Mouse (Mus musculus): ENCODE measurements around the gene B4galnt3.
"Not testable (repeated sequence)": the region's sequence is repeated elsewhere in the genome, so short reads cannot be mapped to it uniquely, and the experiment has no call there.

The B4galnt3 gene

DNA sequence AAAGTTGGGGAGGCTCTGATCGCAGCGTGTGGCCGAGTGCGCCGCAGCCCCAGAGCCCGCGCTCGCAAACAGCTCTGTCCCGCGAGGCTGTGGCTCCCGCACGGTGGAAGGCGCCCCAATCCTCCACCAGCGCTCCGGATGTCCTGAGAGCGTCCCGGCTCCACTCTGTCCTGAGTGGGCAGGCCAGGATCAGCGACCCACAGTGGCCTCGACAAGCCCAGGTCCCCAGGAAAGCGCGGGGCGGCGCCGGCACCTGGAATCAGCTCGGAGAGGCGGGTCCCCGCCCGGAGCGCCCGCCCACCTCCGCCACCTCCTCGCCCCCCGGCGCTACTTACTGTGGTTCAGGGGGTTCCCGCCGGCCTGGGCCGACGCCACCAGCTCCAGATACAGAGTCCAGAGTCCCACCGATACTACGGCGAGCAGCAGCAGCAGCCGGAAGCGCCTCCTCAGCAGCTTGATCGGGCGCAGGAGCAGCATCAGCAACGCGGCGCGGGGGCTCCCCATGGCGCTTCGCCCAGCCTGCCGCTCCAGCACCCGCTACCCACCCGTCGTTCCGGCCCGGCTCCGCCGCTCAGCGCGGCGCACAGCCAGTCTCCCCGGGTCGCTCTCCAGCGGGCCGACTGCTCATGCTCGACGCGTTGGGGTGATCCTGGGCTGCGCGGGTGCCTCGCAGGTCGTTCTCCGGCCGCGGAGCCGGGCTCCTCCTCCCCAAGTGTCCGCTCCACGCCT, at the start of gene B4galnt3, which contains the start of gene D330020A13Rik:
Gene B4galnt3, minus strand, starts transcription at position 504 of the 729 bp plus-strand sequence.
Gene D330020A13Rik, plus strand, starts transcription at position 309 of the 729 bp plus-strand sequence.
- no peaks in the 10 kb centered on the region for H3K27me3 ChIP-seq (ENCODE audit: control insufficient read depth, insufficient read depth, low read length, poor library complexity, severe bottlenecking)
- peak; percentile 20 for DNase-seq (ENCODE audit: low read depth, low spot score)
- H3K36me3 ChIP-seq (ENCODE audit: control insufficient read depth, insufficient read depth, low read length, poor library complexity, severe bottlenecking), result no peaks in the 10 kb centered on the region

- Histone ChIP-seq H3K27me3 (ENCODE audit: control insufficient read depth, insufficient read depth, low read length, poor library complexity, severe bottlenecking) (no peaks in the 10 kb centered on the region), H3K36me3 (ENCODE audit: control insufficient read depth, insufficient read depth, low read length, poor library complexity, severe bottlenecking) (no peaks in the 10 kb centered on the region; the same call in 1 of the 2 replicates)
- DNase-seq (ENCODE audit: low read depth, low spot score), result no peak
Measured at GRCm38 (mm10) chr6:120343992-120344391, 49.6 kb upstream of the B4galnt3 start.

DNA sequence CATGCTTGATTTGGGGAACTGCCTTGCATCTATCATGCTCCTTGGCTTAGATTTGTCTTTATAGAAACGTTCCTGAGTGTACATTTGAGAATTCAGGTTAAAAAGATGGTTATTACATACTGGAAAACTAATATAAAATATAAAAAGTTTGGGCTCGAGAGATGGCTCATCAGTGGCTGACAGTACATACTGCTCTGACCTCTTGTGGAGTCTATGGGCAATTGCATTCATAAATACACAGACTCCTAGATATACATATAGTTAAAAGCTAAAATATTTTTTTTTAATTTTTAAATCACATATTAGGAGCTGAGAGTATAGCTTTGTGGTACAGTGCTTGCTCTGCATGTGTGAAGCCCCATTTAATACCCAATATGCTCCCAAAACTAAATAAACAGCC, 38.0 kb upstream of the B4galnt3 start:
- Histone ChIP-seq H3K36me3 (ENCODE audit: control insufficient read depth, insufficient read depth, low read length, poor library complexity, severe bottlenecking) (no peaks in the 10 kb centered on the region; the same call in 1 of the 2 replicates), H3K27me3 (ENCODE audit: control insufficient read depth, insufficient read depth, low read length, poor library complexity, severe bottlenecking) (no peaks in the 10 kb centered on the region)
- DNase-seq (ENCODE audit: low read depth, low spot score), result no peak

DNA sequence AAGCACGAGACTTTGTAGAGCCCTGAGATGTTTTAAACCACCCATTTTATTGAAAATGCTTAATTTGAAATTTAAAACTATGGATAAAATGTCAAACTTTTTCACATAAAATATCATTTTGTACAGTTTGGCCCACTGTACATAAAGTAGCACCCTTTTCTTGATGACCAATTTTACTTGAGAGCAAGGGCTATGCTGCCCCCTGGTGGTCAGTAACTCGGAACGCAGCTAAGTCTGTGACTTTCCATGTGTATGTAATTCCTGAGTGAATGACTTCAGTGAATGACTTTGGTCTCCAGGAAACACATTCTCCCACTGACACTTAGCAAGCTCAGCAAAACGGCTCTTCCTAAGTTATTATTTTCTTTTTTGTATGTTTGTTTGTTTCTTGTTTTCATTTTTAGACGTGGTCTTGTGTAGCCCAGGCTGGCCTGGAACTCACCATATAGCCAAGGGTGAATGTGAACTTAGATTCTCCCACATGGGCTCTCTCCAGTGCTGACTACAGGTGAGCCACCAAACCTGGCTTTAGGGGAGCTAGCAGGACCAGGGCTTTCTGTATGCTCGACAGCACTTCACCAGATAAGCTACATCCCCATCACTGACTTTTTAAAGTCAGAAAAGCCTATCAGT, 30.1 kb upstream of the B4galnt3 start:
- Histone ChIP-seq H3K27me3 (ENCODE audit: control insufficient read depth, insufficient read depth, low read length, poor library complexity, severe bottlenecking) (no peaks in the 10 kb centered on the region), H3K36me3 (ENCODE audit: control insufficient read depth, insufficient read depth, low read length, poor library complexity, severe bottlenecking) (peaks cover 3% of the 10 kb centered on the region; the same call in 1 of the 2 replicates)
- peak; percentile 87 for DNase-seq (ENCODE audit: low read depth, low spot score)

- peaks cover 3% of the 10 kb centered on the region; the same call in 1 of the 2 replicates for H3K36me3 ChIP-seq (ENCODE audit: control insufficient read depth, insufficient read depth, low read length, poor library complexity, severe bottlenecking)
- no peak for DNase-seq (ENCODE audit: low read depth, low spot score)
- H3K27me3 ChIP-seq (ENCODE audit: control insufficient read depth, insufficient read depth, low read length, poor library complexity, severe bottlenecking), result no peaks in the 10 kb centered on the region
Measured at GRCm38 (mm10) chr6:120320369-120320768, 26.0 kb upstream of the B4galnt3 start.

- DNase-seq (ENCODE audit: low read depth, low spot score), result no peak
- no peaks in the 10 kb centered on the region for H3K27me3 ChIP-seq (ENCODE audit: control insufficient read depth, insufficient read depth, low read length, poor library complexity, severe bottlenecking)
- H3K36me3 ChIP-seq (ENCODE audit: control insufficient read depth, insufficient read depth, low read length, poor library complexity, severe bottlenecking), result no peaks in the 10 kb centered on the region
Measured at GRCm38 (mm10) chr6:120319129-120319528, 24.8 kb upstream of the B4galnt3 start.

GRCm38 (mm10) chr6:120318303-120318940, 24.1 kb upstream of the B4galnt3 start:
- Histone ChIP-seq H3K36me3 (ENCODE audit: control insufficient read depth, insufficient read depth, low read length, poor library complexity, severe bottlenecking) (no peaks in the 10 kb centered on the region), H3K27me3 (ENCODE audit: control insufficient read depth, insufficient read depth, low read length, poor library complexity, severe bottlenecking) (no peaks in the 10 kb centered on the region)
- no peak for DNase-seq (ENCODE audit: low read depth, low spot score)

DNA sequence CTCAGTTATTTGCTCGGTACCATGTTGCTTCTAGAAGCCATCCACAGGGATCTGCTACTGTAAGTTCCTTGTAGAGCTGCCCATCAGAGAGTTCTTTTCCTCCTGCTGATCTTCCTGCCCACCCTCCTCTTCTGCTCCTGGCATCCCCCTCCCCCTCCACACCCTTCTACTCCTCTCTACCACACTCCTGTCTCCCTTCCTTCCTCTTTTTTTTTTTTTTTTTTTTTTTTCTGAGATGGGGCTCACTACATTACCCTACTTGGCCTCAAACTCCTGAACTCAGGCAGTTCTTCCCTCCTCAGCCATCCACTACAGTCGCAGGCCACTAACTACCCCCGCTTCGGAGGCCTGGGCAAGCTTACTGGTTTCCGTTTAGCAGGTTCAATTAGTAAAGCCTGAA, 18.1 kb upstream of the B4galnt3 start:
- Histone ChIP-seq H3K27me3 (ENCODE audit: control insufficient read depth, insufficient read depth, low read length, poor library complexity, severe bottlenecking) (no peaks in the 10 kb centered on the region), H3K36me3 (ENCODE audit: control insufficient read depth, insufficient read depth, low read length, poor library complexity, severe bottlenecking) (no peaks in the 10 kb centered on the region)
- no peak for DNase-seq (ENCODE audit: low read depth, low spot score)

- no peaks in the 10 kb centered on the region for H3K27me3 ChIP-seq (ENCODE audit: control insufficient read depth, insufficient read depth, low read length, poor library complexity, severe bottlenecking)
- no peak for DNase-seq (ENCODE audit: low read depth, low spot score)
- H3K36me3 ChIP-seq (ENCODE audit: control insufficient read depth, insufficient read depth, low read length, poor library complexity, severe bottlenecking), result no peaks in the 10 kb centered on the region
Measured at GRCm38 (mm10) chr6:120309787-120310186, 15.4 kb upstream of the B4galnt3 start.

DNA sequence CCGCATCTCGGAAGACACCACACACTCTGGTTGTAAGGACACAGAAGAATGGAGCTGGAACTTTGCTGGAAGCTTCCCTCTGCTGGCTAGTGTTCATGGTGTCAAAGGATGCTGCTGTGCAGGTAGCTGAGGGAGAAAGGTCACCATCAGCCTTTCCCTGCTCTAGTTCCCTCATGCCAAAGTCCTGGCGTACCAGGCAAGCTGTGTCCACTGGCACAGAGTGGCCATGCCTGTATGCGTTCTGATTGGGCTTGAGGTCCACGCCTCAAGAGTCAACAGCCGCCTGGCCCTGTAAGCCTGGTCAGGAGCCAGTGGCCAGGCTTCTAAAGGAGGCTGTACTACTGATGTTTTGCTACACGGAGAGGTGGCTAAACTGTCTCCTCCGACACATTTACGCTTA, 15.0 kb upstream of the B4galnt3 start:
- Histone ChIP-seq H3K27me3 (ENCODE audit: control insufficient read depth, insufficient read depth, low read length, poor library complexity, severe bottlenecking) (no peaks in the 10 kb centered on the region), H3K36me3 (ENCODE audit: control insufficient read depth, insufficient read depth, low read length, poor library complexity, severe bottlenecking) (no peaks in the 10 kb centered on the region)
- no peak for DNase-seq (ENCODE audit: low read depth, low spot score)

- H3K27me3 ChIP-seq (ENCODE audit: control insufficient read depth, insufficient read depth, low read length, poor library complexity, severe bottlenecking), result no peaks in the 10 kb centered on the region
- no peaks in the 10 kb centered on the region for H3K36me3 ChIP-seq (ENCODE audit: control insufficient read depth, insufficient read depth, low read length, poor library complexity, severe bottlenecking)
- DNase-seq (ENCODE audit: low read depth, low spot score), result no peak
Measured at GRCm38 (mm10) chr6:120306859-120307594, 12.7 kb upstream of the B4galnt3 start.

DNA sequence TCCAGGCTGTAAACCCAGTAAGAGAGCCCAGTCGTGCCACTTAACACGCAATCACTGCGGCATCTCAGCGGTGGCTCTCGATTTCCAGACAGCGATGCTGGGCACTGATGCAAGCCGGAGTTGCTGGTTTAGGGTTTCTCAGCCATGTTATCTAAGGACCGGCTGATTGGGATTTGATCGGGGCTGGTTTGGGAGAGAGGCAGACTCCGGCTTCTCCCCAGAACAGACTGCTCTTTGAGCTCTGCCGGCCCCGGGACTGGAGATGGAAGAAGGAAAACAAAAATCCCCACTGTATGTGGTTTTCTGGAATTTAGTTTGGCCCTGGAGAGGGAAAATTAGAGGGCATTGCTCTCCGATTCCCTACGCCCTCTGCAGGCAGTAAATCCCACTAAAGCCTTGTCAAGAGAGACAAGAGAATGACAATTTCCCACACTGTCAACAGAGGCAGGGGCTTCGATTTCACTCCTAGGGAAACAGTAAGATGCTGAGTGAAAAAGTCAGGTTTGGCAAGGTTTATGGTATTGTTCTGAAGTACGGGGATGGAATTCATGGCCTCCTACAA, 8.5 kb upstream of the B4galnt3 start:
- Histone ChIP-seq H3K36me3 (ENCODE audit: control insufficient read depth, insufficient read depth, low read length, poor library complexity, severe bottlenecking) (no peaks in the 10 kb centered on the region), H3K27me3 (ENCODE audit: control insufficient read depth, insufficient read depth, low read length, poor library complexity, severe bottlenecking) (no peaks in the 10 kb centered on the region)
- DNase-seq (ENCODE audit: low read depth, low spot score), result no peak

- Histone ChIP-seq H3K27me3 (ENCODE audit: control insufficient read depth, insufficient read depth, low read length, poor library complexity, severe bottlenecking) (no peaks in the 10 kb centered on the region), H3K36me3 (ENCODE audit: control insufficient read depth, insufficient read depth, low read length, poor library complexity, severe bottlenecking) (no peaks in the 10 kb centered on the region)
- DNase-seq (ENCODE audit: low read depth, low spot score), result peak; percentile 17
Measured at GRCm38 (mm10) chr6:120301137-120301536, 6.8 kb upstream of the B4galnt3 start.

GRCm38 (mm10) chr6:120296589-120296988, 2.2 kb upstream of the B4galnt3 start:
- not testable (repeated sequence) for H3K36me3 ChIP-seq (ENCODE audit: control insufficient read depth, insufficient read depth, low read length, poor library complexity, severe bottlenecking); H3K27me3 ChIP-seq (ENCODE audit: control insufficient read depth, insufficient read depth, low read length, poor library complexity, severe bottlenecking); DNase-seq (ENCODE audit: low read depth, low spot score)
